Mouse (Mus musculus) spleen, adult 2 months (tissue): ENCODE measurements around the gene Sox10.

ENCODE experiments used
- CTCF ChIP-seq: fragments of 200-500 bp; IDR thresholded peaks from 2 replicates; pipeline ENCODE4 v1.5.1; 2011; ENCODE audit warnings: mild to moderate bottlenecking, inconsistent platforms; ENCODE audit not compliant: insufficient read depth, insufficient read length, insufficient replicate concordance; ENCODE audit errors: extremely low read depth
- POLR2A ChIP-seq: fragments of 200-500 bp; IDR thresholded peaks from 2 replicates; pipeline ENCODE4 v1.6.1; 2011; ENCODE audit warnings: low read depth, low read length, inconsistent platforms

GRCm38 (mm10) chr15:79108421-79109320, 56.4 kb downstream of the Sox10 start, which contains the start of gene Micall1:
- TF ChIP-seq CTCF, result no peak
- TF ChIP-seq POLR2A, result peak; percentile 20; the same call in 1 of the 2 replicates
